Mouse (Mus musculus) lung, adult 2 months (tissue): Measurements from ENCODE around the gene Ccdc77.

ENCODE experiments used
- CTCF ChIP-seq: fragments of 200-500 bp; IDR thresholded peaks from 2 replicates; pipeline ENCODE4 v1.5.1; 2011; ENCODE audit warnings: mild to moderate bottlenecking, low read length, control low read depth; ENCODE audit not compliant: insufficient read depth
- POLR2A ChIP-seq: fragments of 200-500 bp; IDR thresholded peaks from 2 replicates; pipeline ENCODE4 v1.6.1; 2011; ENCODE audit warnings: low read depth, mild to moderate bottlenecking, control low read depth, low read length, borderline replicate concordance; ENCODE audit errors: extremely low read depth

- TF ChIP-seq POLR2A: no peak
- no peak for TF ChIP-seq CTCF
These were observed 340 bp upstream of the Ccdc77 start for GRCm38 (mm10) chr6:120364523-120364905.
